Mouse (Mus musculus) stomach, embryonic 16.5 days (tissue): ENCODE results near the gene Cdc27. TPM values are rescaled to one million over a fixed set of nuclear protein-coding genes. Genes with fewer than 3 reads are reported as not detected.

Experiments
- ATAC-seq: fragments of 200-750 bp; cut with Nextera tagmentation; 2 replicates; pipeline ENCODE4 v1.8.0; 2017; ENCODE audit warnings: moderate number of reproducible peaks, moderate TSS enrichment; ENCODE audit not compliant: insufficient read depth, low FRiP score
- H3K27ac ChIP-seq: fragments of 300-500 bp; sonication (generic); 2 replicates; pipeline ENCODE4 v1.5.1; 2014; ENCODE audit warnings: low read length
- H3K27me3 ChIP-seq: fragments of 300-500 bp; sonication (generic); 2 replicates; pipeline ENCODE4 v1.6.1; 2014; ENCODE audit warnings: low read length, control low read depth, mixed read lengths; ENCODE audit not compliant: control insufficient read depth, insufficient read depth
- H3K36me3 ChIP-seq: fragments of 300-500 bp; sonication (generic); 2 replicates; pipeline ENCODE4 v1.6.1; 2014; ENCODE audit warnings: low read length; ENCODE audit not compliant: control insufficient read depth, insufficient read depth
- H3K4me1 ChIP-seq: fragments of 300-500 bp; sonication (generic); 2 replicates; pipeline ENCODE4 v1.6.1; 2014; ENCODE audit warnings: low read length, control low read depth, mixed read lengths; ENCODE audit not compliant: control insufficient read depth, insufficient read depth
- H3K4me2 ChIP-seq: fragments of 300-500 bp; sonication (generic); 2 replicates; pipeline ENCODE4 v1.6.1; 2014; ENCODE audit warnings: low read depth, low read length, mixed read lengths
- H3K4me3 ChIP-seq: fragments of 300-500 bp; sonication (generic); replicated peaks from 2 replicates; pipeline ENCODE4 v1.5.1; 2014; ENCODE audit warnings: mild to moderate bottlenecking, low read length
- H3K9ac ChIP-seq: fragments of 300-500 bp; sonication (generic); 2 replicates; pipeline ENCODE4 v1.6.1; 2014; ENCODE audit warnings: low read length
- H3K9me3 ChIP-seq: fragments of 300-500 bp; sonication (generic); replicated peaks from 2 replicates; pipeline ENCODE4 v1.6.1; 2016; ENCODE audit warnings: low read length, control low read depth; ENCODE audit not compliant: control insufficient read depth
- WGBS: fragments of 180-500 bp; shearing (Covaris S2); extraction: QIAGEN DNeasy Blood & Tissue Kit; methylation state at CpG from one replicate; pipeline ENCODE4 v1.1.7; 2014; 5-methylcytosine and 5-hydroxymethylcytosine counted together
- polyA plus RNA-seq: library from polyadenylated mRNA; unstranded; fragments of >200 nt; fragmentation: Nextera tagmentation; extraction: Ambion mirVana; gene quantifications from 2 replicates; pipeline ENCODE4 v1.2.1, GENCODE M21; 2015

Cdc27 gene
- 28.0 and 30.6 TPM in 2 replicates for polyA plus RNA-seq

DNA sequence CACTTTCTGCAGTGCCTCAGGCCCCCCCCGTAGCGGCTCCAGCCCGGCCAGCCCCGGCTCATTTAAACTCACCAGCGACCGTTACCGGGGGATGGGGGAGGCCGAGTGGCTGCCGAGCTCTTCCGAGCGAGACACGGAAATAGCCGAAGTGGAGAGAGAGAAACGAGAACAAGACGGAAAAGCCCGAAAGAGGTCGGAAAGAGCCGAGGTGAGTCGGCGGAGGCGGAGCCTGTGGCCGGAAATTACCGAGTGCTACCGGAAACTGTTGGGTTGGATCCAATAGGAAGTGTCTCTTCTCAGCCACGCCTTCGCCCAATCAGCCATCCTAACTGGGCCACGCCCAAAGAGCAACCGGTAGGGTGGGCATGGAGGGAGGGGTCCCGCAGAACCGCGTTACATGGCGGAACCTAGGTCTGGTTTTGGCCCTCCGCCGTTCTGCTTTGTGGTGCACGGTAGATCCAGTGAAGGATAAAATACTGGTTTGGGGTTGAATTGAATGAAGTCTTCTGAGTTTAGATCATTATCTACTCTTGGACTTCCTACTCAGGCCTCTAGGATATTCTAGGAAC, at the start of gene Cdc27, which contains the start of gene Myl4:
Gene Cdc27, minus strand, starts transcription at position 215 of the 569 bp plus-strand sequence.
Gene Myl4, plus strand, starts transcription at position 258 of the 569 bp plus-strand sequence.
- WGBS: under 1% methylated on average over 35 of the region's 35 CpGs
- Histone ChIP-seq H3K36me3 (no peaks in the 10 kb centered on the region), H3K27me3 (no peaks in the 10 kb centered on the region), H3K4me3 (peak within 1 kb of the TSS; percentile 99), H3K9ac (peak within 1 kb of the TSS; percentile 100), H3K4me2 (peak within 1 kb of the TSS; percentile 73), H3K4me1 (0 out of 2 replicates have a peak, but pooled peaks cover 9% of the 10 kb centered on the region), H3K9me3 (no peaks in the 10 kb centered on the region), H3K27ac (peak within 1 kb of the TSS; percentile 95)
- ATAC-seq: peak; percentile 96

DNA sequence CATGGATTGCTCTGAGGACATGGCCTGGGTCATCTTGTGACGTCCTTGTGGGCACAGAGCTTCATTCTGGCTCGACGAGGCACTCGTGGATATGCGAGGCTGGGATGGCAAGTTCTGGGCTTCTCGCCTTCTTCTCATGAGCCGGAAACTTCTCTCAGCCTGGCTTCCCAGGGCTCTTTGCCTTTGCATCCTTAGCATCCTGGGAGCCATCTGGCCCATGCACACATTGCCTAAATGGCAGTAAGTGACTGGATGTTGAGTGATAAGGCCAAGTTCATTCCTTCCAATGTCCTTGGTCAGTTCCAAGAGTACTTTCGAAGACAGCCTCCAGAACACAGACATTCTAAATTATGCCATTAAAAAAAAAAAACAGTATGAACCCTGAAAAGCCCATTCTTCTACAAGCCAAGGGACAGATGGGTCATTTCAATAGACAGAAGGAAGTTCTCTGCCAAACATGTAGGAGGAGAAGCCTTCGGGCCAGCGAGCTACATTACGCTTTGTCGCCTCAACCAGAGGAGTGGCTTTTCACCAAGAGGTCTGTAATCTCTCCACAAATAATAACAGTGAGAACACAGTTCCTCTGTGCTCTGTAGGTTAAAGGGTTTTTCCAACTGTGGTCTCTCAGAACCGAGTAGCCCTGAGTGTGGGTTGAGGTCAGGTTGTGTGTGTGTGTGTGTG, 49.0 kb upstream of the Cdc27 start:
- peak; percentile 75 for ATAC-seq
- Histone ChIP-seq H3K4me2 (no peak overlapping the region), H3K27me3 (no peaks in the 10 kb centered on the region), H3K9ac (no peak overlapping the region), H3K4me1 (no peaks in the 10 kb centered on the region), H3K4me3 (no peak overlapping the region), H3K9me3 (no peaks in the 10 kb centered on the region), H3K36me3 (no peaks in the 10 kb centered on the region), H3K27ac (peak overlapping the region; percentile 72)
- WGBS: 58% methylated on average over 13 of the region's 13 CpGs

DNA sequence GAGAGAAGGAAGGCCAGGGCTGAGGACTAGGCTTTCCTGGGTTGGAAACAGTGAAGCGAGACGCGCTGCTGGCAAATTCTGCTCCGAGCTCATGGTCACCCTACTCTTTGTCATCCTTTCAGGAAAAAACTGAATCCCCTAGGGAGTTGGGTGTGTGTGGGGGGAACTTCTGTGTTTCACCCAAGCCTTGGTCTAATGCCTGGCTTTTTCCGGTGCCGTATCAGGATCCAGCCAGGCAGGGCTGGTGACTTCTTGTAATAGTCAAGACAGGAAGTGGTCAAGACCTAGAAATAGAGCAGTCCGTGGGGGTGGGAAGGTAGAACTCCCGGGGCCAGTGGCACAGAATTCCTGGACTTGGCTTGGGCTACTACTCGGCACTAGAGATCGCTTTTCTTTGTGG, 45.9 kb upstream of the Cdc27 start:
- H3K4me2 ChIP-seq: no peak overlapping the region
- H3K9me3 ChIP-seq: no peaks in the 10 kb centered on the region
- H3K36me3 ChIP-seq: no peaks in the 10 kb centered on the region
- H3K4me1 ChIP-seq: no peaks in the 10 kb centered on the region
- no peak overlapping the region for H3K27ac ChIP-seq
- no peak for ATAC-seq
- 66% methylated on average over 10 of the region's 10 CpGs for WGBS
- H3K9ac ChIP-seq: no peak overlapping the region
- H3K27me3 ChIP-seq: no peaks in the 10 kb centered on the region
- no peak overlapping the region for H3K4me3 ChIP-seq

DNA sequence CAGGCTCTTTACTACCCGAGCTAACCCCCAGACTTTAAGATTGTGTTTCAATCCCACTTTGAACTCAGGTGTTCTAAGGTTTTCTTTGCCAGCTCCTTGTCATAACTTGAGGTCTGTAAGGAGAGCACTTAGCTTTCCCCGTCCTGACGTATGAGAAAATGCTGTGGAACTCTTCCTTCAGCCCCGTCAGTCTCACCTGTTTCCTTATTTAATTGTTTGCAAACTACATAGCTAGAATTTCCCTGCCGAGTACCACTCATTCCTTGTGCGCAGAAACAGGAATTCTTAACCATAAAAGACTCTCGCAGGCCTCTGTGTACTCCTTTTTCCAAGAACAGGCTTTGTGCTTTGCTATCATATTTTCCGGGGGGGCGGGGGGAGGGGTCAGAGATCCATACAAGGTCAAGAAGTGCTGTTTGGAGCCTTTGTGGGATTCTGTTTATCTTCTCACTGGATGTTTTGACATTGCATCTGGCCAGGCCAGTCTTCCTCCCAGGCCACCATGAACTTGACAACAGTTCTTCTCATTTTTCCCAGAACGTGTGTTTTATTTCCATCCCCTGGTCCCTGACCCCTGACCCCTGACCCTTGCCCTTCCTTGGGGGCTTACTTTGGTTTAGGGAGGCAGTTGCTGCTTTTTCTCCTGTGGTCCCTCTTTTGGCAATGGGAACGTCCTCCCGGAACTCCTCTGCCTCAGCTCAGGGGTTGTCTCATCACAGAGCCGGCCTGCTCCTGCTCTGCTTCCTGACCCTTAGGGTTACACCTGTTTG, 41.8 kb upstream of the Cdc27 start:
- 43% methylated on average over 13 of the region's 13 CpGs for WGBS
- Histone ChIP-seq H3K36me3 (no peaks in the 10 kb centered on the region), H3K27me3 (no peaks in the 10 kb centered on the region), H3K9ac (no peak overlapping the region), H3K27ac (no peak overlapping the region), H3K4me2 (no peak overlapping the region), H3K4me3 (no peak overlapping the region), H3K9me3 (no peaks in the 10 kb centered on the region), H3K4me1 (peaks cover 2% of the 10 kb centered on the region; the same call in 1 of the 2 replicates)
- ATAC-seq: no peak; the same call in 1 of the 2 replicates

DNA sequence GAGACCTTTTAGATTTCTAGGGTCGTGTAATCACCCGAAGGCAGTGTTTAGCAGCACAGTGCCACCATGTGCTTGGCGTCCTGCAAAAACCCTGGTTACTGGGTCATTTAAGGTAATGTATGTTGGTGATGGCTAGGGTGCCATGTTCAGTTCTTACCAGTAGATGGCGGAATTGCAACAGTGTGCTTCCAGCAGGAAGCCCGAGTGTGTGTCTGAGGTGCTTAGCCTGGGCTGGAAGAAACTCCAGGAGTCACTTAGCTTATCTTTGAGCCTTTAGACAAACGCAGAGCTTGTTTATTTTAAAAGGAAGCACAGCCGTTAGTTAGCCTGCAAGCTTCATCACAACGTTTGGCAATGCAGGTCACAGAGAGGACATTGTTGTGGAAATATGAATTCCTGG, 39.7 kb upstream of the Cdc27 start:
- Histone ChIP-seq H3K4me2 (no peak overlapping the region), H3K27ac (no peak overlapping the region), H3K36me3 (no peaks in the 10 kb centered on the region), H3K27me3 (no peaks in the 10 kb centered on the region), H3K4me3 (no peak overlapping the region), H3K9me3 (no peaks in the 10 kb centered on the region), H3K9ac (no peak overlapping the region), H3K4me1 (peaks cover 2% of the 10 kb centered on the region; the same call in 1 of the 2 replicates)
- peak; percentile 74; the same call in 1 of the 2 replicates for ATAC-seq
- WGBS: under 1% methylated on average over 8 of the region's 8 CpGs

DNA sequence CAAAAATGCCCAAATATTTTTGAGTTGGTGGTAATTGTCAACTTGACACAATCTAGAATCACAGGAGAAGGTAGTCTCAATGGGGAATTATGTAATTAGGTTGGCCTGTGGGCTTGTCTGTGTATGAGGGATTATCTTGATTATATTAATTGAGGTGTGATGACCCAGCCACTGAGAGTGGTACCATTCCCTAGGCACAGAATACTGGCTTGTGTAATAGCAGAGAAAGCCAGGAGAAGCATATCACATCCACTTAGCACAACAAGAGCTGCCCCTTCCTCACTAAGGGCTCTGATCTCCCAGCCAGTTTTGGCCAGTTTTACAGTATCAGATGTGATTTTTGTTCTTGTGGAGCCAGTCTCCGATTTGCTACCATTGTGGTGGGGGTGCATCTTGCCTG, 39.1 kb upstream of the Cdc27 start:
- no peaks in the 10 kb centered on the region for H3K9me3 ChIP-seq
- 71% methylated on average over 1 of the region's 1 CpGs for WGBS
- no peak overlapping the region for H3K4me3 ChIP-seq
- H3K4me2 ChIP-seq: no peak overlapping the region
- H3K4me1 ChIP-seq: peaks cover 2% of the 10 kb centered on the region; the same call in 1 of the 2 replicates
- no peak overlapping the region for H3K9ac ChIP-seq
- no peak for ATAC-seq
- no peaks in the 10 kb centered on the region for H3K36me3 ChIP-seq
- H3K27me3 ChIP-seq: no peaks in the 10 kb centered on the region
- no peak overlapping the region for H3K27ac ChIP-seq

DNA sequence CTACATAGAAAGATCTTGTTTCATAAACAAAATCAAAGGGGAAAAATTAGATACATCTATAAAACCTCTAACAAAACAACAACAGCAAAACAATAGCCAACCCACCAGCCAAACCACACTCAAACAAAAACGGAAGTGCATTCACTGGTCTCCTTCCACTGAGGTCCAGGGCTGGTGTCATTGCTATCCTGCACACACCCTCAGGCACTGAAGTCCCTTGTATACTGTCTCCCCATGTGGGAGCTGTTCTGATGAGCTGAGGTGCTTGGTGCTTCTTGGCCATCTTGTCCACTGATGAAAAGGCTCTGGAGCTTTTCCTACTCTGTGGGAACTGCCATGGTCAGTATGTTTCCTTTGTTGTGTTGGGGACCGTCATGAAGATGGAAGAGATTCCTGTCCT, 38.1 kb upstream of the Cdc27 start:
- Histone ChIP-seq H3K4me2 (no peak overlapping the region), H3K9me3 (no peaks in the 10 kb centered on the region), H3K4me1 (peaks cover 2% of the 10 kb centered on the region; the same call in 1 of the 2 replicates), H3K9ac (no peak overlapping the region), H3K27me3 (no peaks in the 10 kb centered on the region), H3K4me3 (no peak overlapping the region), H3K27ac (no peak overlapping the region), H3K36me3 (no peaks in the 10 kb centered on the region)
- WGBS: 91% methylated on average over 2 of the region's 2 CpGs
- no peak for ATAC-seq

DNA sequence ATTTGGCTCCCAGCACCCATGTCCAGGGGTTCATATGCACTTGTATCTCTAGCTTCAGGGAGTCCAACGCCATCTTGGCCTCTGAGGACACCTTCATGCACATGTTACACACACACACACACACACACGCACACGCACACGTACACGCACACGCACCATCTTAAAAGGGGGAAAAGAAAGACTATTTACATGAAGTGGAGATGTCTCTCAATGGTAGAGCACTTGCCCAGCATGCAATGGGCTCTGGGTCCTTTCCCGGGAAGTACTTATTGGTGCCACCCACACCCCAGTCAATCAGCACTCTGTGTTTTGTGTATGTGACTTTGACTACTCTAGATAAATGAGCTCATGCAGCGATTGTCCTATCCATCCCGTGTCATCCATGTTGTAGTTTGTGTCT, 37.5 kb upstream of the Cdc27 start:
- Histone ChIP-seq H3K9me3 (no peaks in the 10 kb centered on the region), H3K9ac (no peak overlapping the region), H3K4me2 (no peak overlapping the region), H3K27me3 (no peaks in the 10 kb centered on the region), H3K4me3 (no peak overlapping the region), H3K27ac (no peak overlapping the region), H3K36me3 (no peaks in the 10 kb centered on the region), H3K4me1 (peaks cover 2% of the 10 kb centered on the region; the same call in 1 of the 2 replicates)
- WGBS: 93% methylated on average over 9 of the region's 9 CpGs
- ATAC-seq: no peak

DNA sequence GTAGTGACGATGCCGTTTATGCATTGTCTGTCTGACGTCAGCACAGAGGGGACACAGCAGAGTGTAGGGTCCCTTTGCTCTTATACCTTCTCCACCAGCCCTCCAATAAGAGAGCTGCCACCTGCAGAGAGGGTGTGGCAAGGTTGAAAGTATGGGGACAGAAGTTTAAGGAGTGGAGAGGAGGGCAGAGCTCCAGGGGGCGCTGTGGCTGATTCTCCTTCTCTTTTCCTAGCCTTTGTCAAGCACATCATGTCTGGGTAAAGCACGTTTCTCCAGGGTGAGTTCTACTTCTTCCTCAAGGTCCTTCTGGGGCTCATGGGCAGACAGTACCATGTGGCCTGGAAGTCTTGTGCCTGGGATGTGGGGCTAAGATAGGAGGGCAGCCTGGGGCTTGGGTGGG, 35.1 kb upstream of the Cdc27 start:
- Histone ChIP-seq H3K9ac (no peak overlapping the region), H3K27ac (no peak overlapping the region), H3K4me1 (peaks cover 7% of the 10 kb centered on the region), H3K4me2 (no peak overlapping the region), H3K4me3 (no peak overlapping the region), H3K9me3 (no peaks in the 10 kb centered on the region), H3K27me3 (no peaks in the 10 kb centered on the region), H3K36me3 (no peaks in the 10 kb centered on the region)
- 79% methylated on average over 5 of the region's 5 CpGs for WGBS
- ATAC-seq: no peak
